Mouse (Mus musculus) thymus, postnatal 36 days (tissue): ENCODE measurements at regions not wholly inside any gene's neighbourhood (a gene's known extent, or its start where the extent isn't known, plus 50 kb on each side); places are given as distances from the start of the nearest gene placed in this dataset.

ENCODE experiments used
- DNase-seq, 2 experiments: peaks; one replicate each; pipeline ENCODE4 v3.0.0; 2022; ENCODE audit warnings: mixed read lengths in 2 of 2

- DNase-seq = no peak
These were observed 60.3 kb upstream of the Wnt4 start for GRCm38 (mm10) chr4:137216908-137217497.

GRCm38 (mm10) chr4:137214573-137214972 lies 62.7 kb upstream of the Wnt4 start:
- peak in 1 of 2 experiments; percentile 15 for DNase-seq

DNA sequence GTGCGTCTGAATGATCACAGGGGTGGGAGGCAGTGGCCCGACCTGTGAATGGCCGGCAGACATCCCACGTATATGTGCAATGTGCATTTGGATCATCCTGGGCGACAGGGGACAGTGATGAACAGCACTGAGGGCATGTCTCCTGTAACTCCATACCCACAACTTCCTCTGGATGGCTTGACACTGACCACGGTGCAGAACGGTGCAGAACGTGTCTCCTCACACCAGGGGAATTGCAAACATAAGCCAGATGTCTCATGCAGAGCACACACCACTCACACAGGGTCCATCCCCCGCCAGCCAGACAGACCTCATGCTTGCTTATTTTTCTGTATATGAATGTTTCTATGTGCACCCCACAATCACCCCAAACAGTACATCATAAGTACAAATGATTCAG lies 64.4 kb upstream of the Wnt4 start:
- no peak for DNase-seq

DNA sequence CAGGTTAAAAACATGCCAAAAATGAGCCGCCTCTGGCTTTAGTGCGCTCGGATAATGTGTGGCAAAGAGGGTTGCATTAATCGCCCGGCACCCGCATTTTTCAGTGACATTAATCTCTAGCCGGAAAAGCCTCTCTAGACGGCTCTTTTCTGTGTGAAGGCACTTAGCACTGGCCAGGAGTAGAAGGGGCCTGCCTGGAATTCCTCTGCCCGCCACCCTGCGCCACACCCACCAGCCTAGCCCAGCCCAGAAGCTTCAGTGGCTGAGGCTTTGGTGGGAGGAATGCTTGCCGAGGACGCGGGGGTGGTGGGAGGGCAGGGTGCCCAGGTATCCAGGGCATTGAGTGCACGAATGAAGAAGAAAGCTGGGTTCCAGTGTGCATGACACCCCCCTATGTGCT lies 65.2 kb upstream of the Wnt4 start:
- no peak for DNase-seq

- DNase-seq = no peak
These were observed 66.0 kb upstream of the Wnt4 start for GRCm38 (mm10) chr4:137211288-137211687.

GRCm38 (mm10) chr4:137210525-137210924 lies 66.8 kb upstream of the Wnt4 start:
- DNase-seq = no peak

- no peak for DNase-seq
These were observed 76.3 kb upstream of the Wnt4 start for GRCm38 (mm10) chr4:137200968-137201367.

DNA sequence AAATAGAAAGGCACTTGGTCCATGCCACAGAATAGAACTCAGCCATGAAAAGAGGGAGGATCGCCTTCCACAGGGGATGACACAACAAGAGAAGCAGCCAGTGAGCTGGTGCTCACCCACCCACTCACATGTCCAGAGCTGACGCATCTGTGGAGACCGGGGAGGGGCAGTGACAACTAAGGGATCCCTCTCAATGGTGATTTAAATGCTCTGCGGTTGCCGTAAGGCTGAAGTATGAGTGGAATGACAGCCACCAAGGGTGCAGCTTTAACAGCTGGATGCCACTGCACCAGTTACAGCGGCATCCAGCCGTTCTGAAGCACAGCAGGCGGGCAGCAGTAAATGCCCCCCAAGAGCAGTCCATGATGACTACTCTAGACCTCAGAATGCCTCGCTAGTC lies 76.9 kb upstream of the Wnt4 start:
- DNase-seq = no peak

DNA sequence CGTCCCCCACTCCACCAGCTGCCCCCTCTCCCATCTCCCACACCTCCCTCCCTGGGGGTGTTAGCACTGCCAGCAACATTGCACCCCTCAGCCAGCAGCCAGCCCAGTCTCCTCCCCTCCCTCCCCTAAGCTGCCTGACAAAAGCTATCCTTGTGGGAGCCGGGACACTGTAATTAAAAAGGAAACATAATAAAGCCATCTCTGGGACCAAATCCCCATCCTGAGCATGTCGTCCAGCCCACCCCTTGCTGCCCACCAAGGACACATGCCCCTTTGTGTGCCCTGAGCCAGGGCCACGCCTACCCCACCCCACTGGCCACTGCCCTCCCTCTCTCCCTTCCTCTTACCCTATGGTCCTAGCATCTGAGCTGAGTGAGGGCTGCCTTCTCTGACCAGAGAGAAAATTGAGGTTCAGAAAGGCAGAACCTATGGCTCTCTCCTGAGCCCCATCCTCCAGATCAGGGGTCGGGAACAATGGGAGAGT lies 80.8 kb upstream of the Wnt4 start:
- DNase-seq = no peak

GRCm38 (mm10) chr4:137194106-137194505 lies 83.2 kb upstream of the Wnt4 start:
- DNase-seq = no peak

DNA sequence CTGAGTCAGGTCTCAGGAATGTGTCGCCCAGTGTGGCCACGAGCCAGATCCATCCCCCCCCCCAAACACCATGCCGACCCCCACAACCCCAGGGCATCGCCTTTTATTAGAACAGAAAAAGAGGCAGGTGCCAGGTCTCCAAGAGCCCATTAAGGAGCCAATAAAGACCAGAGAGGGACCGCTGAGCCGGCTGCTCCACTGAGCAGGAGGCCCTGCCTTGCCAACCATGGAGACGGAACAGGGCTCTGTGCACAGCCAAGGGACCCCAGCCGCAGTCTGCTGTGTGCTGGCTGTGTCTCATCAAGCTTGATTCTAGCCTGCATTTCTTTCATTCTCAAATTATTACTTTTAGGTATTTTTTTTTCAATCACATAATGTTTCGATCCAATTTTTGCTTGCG lies 86.7 kb upstream of the Wnt4 start:
- DNase-seq = no peak

DNA sequence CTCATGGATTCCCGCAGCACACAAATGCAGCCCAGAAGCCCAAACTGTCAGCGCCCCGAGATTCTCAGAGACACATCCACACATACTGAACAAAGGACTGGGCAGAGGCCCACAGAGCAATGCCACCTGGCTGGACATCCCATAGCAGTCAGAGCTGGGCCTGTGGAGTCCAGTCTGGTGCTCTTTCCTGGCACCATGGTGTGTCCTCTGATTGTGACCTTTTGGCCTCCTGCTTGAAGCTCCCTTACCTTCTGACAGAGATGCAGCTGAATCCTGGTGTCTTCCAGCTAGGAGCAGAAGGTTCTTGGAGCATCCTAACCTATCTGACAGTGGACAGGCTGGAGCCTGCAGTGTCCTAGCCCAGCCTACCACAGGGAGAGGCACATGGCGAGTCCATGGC lies 87.5 kb upstream of the Wnt4 start:
- DNase-seq = no peak

DNA sequence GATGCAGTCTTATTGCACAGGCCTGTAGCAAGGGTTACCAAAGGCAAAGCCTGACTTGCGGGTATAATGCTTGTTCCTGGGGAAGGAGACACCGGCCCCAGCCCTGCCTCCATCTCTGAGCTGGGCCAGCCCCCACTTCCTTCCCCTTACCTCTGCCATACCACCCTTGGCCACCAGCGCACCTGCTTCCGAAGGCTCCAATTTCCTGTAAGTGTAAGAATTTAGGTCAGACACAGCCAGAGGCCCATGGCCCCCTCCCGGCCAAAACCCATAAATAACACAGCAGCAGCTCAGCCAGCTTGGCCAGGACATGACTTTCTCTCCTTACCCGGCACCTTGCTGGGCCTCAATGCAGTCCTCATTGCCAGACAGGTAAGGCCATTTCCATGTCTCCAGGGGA lies 88.2 kb upstream of the Wnt4 start:
- peak; percentile 76 to 82 for DNase-seq

GRCm38 (mm10) chr4:137187592-137187991 lies 89.7 kb upstream of the Wnt4 start:
- DNase-seq = no peak

DNA sequence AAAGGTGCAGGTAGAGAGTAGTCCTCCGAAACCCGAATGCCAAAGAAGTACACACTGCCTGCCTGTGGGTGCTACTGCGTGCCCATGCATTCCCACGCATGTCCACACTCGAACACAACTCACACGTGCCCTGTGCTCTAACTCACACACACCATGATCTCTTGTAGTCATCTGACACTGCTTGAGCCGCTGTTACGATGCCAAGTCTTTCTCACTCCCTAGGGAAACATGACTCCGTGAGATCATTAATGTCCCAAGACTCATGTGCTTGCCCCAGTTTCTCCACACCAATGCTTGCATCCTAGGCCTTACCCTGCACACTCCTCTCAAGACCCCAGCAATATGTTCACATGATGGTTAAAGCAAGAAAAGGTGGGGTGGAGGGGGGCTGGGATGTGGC lies 90.2 kb upstream of the Wnt4 start:
- no peak for DNase-seq

DNA sequence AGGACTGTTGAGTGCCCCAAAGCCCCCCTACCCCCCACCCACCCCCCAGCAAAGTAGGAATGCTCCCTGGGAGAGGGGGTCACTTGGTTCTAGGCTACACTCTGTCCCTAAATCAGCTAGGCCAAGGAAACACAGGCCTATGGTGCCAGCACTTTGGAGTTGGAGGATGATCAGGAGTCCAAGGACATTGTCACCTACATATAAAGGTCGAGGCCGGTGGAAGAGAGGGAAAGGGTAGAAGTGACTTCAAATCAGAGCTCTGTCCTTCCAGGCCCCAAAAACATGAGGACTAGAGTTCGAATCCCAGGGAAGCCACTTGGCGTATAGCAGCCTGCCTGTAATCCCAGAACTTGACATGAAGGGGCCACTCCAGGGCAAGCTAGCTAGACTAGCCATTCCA lies 92.3 kb upstream of the Wnt4 start:
- no peak for DNase-seq

DNA sequence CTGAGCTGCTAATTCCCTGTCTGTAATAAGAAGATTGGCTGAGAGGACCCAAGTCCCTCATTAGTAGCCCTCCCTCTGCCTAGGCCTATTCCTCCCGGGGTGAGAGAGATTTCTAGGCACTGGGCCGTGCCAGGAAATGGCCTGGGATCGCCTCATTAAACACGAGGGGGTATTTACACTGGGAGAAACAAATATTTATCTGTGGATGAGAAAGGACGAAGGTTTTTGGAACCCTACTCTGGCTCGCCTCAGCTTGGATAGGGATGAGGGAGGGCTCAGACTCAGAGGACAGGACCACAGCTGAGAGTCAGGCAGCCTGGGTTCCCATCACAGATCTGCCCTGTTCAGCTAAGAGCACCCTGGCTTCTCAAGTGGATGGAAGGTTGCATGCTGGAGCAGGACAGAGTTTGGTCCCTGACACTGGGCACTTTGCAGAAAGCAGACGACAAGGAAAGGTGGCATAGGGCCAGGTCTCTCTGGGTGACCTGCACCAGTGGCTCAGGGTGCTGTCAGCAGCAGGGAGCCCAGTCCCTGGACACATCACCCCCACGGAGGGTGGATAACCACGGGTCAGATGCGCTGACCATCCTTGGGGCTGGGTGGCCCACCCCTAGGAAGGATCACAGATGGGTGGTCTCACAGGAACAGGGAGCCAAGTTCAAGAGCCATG lies 94.0 kb upstream of the Wnt4 start:
- no peak for DNase-seq

- DNase-seq = no peak
These were observed 94.7 kb upstream of the Wnt4 start for GRCm38 (mm10) chr4:137182547-137182946.

DNA sequence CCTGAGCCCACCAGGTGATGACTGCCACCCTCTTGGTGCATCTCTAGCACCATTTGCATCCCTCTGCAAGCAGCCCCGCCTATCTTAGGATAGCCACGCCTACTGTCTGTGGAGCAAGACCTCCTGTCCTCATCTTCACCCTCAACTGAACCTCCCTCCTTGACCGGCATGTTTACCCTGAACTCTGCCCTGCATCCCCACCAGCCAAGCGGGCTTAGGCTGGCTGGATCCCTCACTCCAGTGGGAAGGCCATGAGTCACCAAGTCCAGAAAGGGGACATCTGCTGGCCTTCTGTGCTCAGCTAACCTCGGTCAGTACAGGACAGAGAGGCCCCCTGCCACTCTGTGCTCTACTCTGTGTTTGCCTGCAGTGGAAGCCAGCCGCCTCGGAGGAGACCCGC lies 96.0 kb upstream of the Wnt4 start:
- DNase-seq = no peak

DNA sequence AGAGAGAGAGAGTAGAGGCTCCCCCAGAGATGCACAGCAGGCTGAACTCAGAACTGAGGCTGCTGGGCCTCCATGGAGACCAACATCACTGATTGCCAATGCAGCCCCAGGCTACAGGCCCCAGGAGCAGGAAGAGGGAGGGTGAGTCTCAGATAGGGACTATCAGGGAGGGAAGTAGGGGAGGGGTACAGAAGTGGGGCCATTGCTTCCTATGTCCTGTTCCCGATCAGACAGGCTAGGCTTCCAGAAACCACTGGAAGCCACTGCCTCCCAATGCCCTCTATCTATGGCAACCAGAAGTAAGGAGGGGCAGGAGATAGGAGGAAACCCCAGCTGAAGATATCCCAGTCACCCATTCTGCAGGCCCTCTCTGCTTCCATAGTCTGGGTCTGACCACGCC lies 97.2 kb upstream of the Wnt4 start:
- no peak for DNase-seq

- no peak for DNase-seq
These were observed 98.5 kb upstream of the Wnt4 start for GRCm38 (mm10) chr4:137178833-137179232.

DNA sequence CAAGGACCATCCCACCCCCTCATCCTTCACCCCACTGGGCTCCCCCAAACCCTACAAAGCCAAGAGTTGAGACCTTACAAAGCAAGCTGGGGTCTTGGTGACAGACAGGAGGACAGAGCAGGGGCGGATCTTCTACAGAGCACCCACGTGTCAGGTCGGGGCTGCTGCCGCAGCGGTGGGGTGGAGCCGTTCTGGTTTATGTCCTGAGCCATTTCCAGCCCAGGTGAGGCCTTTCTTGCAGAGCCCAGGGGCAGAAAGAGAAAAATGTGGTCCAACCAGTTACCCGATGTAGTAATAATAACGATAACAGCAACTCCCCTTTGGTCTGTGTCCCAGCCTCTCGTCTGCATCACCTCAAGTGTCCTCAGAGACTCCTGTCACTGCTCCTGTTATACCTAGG lies 112.4 kb upstream of the Wnt4 start:
- no peak for DNase-seq

DNA sequence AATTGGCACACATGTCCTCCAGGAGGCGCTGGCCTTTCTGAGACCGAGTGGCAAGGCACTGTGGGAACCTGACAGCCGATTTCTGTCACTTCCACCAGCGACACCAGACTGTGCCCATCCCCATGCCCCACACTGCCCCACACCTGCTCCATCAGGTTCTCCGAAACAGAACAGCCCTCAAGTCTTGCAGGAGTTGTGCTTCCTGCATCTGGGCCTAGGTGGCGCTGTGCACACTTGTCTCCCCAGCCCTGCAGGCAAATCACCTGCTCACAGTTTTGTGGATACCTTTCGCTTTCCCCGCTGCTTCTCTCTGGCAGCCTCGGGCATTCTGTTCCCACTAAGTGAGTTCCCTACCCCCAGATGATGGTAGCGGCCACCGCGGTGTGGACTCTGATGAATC lies 112.9 kb upstream of the Wnt4 start:
- peak; percentile 69 to 74 for DNase-seq

GRCm38 (mm10) chr4:137163962-137164361 lies 113.3 kb upstream of the Wnt4 start:
- no peak for DNase-seq

- DNase-seq = no peak
These were observed 111.9 kb upstream of the Zbtb40 start for GRCm38 (mm10) chr4:137160526-137160925.
